Mouse (Mus musculus) erythroblast, embryonic 14.5 days (primary cell): ENCODE data around the gene Taldo1.

Experiments used
- GATA1 ChIP-seq: IDR thresholded peaks from 2 replicates; pipeline ENCODE4 v1.6.1; 2012; ENCODE audit warnings: low read length, inconsistent platforms, mixed read lengths
- TAL1 ChIP-seq: IDR thresholded peaks from 3 replicates; pipeline ENCODE4 v1.6.1; 2012; ENCODE audit warnings: low read length, inconsistent platforms, mixed read lengths

- no peak for TF ChIP-seq GATA1
- TF ChIP-seq TAL1: no peak
Observed at GRCm38 (mm10) chr7:141395348-141395747, 3.3 kb downstream of the Taldo1 start.
